Mouse (Mus musculus): Measurements from ENCODE around the gene Edf1. TPM values are rescaled to one million over a fixed set of nuclear protein-coding genes. Genes with fewer than 3 reads are reported as not detected.
"Not testable (repeated sequence)": the region's sequence is repeated elsewhere in the genome, so short reads cannot be mapped to it uniquely, and the experiment has no call there.

The Edf1 gene
- polyA plus RNA-seq, 1 experiment from 2014 or later: 190 TPM

DNA sequence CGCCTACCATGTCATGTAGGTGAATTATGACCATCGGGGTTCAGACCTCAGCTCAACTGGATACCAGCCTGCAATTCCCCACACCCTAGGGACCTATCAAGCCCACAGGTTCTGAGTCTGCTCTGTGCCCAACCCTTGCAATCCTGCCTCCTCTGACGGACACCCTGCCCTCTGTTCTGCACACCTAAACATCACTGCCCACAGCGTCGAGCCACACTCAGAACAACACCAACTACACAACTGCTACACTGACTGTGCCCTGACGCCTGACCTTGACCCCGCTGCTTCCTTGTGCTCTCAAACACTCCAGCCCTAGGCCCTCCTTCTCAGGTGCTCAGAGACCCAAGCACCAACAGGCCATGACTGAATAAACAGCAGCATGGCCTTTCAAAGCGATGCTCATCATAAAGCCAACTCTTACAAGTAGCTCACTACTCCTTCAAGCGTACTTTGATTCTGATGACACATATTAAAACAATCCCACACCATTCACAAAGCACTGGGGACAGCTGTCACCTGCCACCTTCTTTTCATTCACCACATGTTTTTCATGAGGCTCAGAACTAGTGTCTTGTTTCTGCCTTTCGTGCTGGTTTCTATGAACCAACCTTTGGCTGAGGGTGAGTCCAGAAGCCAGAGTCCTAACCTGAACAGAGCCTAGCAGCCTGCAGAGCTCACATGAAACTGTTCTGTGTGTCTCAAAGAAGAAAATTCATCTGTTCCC lies 15.8 kb upstream of the Edf1 start:
- Histone ChIP-seq H3K9me3 (replicated peaks; ENCODE audit: control insufficient read depth, low read length) (no peaks in the 10 kb centered on the region), H3K4me3 (ENCODE audit: low read depth, low read length) (no peak overlapping the region), H3K27me3 (ENCODE audit: control insufficient read depth, insufficient read depth, low read depth, low read length) (no peaks in the 10 kb centered on the region), H3K9ac (ENCODE audit: low read depth, low read length) (no peak overlapping the region), H3K36me3 (ENCODE audit: control insufficient read depth, insufficient read depth) (peaks cover 7% of the 10 kb centered on the region), H3K27ac (ENCODE audit: low read length) (no peak overlapping the region), H3K4me1 (ENCODE audit: control insufficient read depth, low read depth, low read length) (peaks cover 12% of the 10 kb centered on the region), H3K4me2 (ENCODE audit: low read depth, low read length) (no peak overlapping the region)
- 76% methylated on average over 10 of the region's 10 CpGs for WGBS (ENCODE audit: insufficient replicate concordance)
- no peak for ATAC-seq (ENCODE audit: low read depth)

GRCm38 (mm10) chr2:25545996-25546810 lies 11.4 kb upstream of the Edf1 start:
- peak; percentile 61 for ATAC-seq (ENCODE audit: low read depth)
- WGBS (ENCODE audit: insufficient replicate concordance): 4% methylated on average over 43 of the region's 43 CpGs
- peak overlapping the region; percentile 86 for H3K4me3 ChIP-seq (ENCODE audit: low read depth, low read length)

DNA sequence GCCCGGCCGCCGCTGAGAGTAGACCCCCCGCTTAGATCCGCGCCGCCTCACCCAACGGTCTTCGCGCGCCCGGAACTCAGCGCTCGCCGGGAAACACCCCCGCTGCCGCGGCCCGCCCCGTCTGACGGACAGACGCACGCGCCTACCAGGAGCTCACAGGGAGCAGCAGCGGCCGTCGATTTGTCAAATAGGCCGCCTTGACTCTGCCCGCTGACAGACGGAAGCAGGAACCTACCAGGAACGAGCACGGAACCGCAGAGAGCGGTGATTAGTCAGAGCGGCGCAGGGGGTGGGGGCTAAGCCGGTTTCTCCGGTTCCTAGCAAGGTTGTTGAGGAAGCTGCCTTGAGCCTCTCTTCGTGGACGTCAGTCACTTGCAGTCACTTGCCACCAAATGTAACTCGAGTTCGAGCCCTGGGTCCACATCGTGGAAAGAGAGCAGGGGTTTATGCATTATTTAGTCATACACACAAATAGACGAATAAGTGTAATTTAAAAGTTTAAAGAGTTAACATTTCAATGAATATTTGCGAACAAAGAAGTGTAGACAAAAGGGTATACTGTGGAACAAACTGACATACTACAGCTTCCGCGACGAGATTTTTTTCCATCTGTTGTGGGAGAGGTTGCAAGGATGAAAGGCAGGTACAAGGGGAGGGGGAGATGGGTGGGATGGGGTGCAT lies 10.7 kb upstream of the Edf1 start, which contains the start of gene Traf2:
Gene Traf2 (minus strand): TSS at position 130 of the 681 bp plus-strand sequence.
- H3K9ac ChIP-seq (ENCODE audit: low read depth, low read length): peak within 1 kb of the TSS; percentile 85
- H3K9me3 ChIP-seq (replicated peaks; ENCODE audit: control insufficient read depth, low read length): no peaks in the 10 kb centered on the region
- peak within 1 kb of the TSS; percentile 76 for H3K27ac ChIP-seq (ENCODE audit: low read length)
- WGBS (ENCODE audit: insufficient replicate concordance): 3% methylated on average over 48 of the region's 48 CpGs
- peak within 1 kb of the TSS; percentile 86 for H3K4me3 ChIP-seq (ENCODE audit: low read depth, low read length)
- H3K4me2 ChIP-seq (ENCODE audit: low read depth, low read length): peak within 1 kb of the TSS; percentile 83
- peaks cover 16% of the 10 kb centered on the region for H3K4me1 ChIP-seq (ENCODE audit: control insufficient read depth, low read depth, low read length)
- H3K27me3 ChIP-seq (ENCODE audit: control insufficient read depth, insufficient read depth, low read depth, low read length): no peaks in the 10 kb centered on the region
- H3K36me3 ChIP-seq (ENCODE audit: control insufficient read depth, insufficient read depth): no peaks in the 10 kb centered on the region; the same call in 1 of the 2 replicates
- peak; percentile 99 for ATAC-seq (ENCODE audit: low read depth)

More at GRCm38 (mm10) chr2:25545996-25546810, 11.4 kb upstream of the Edf1 start:
- H3K9ac ChIP-seq (ENCODE audit: low read depth, low read length): peak overlapping the region; percentile 85
- peaks cover 16% of the 10 kb centered on the region for H3K4me1 ChIP-seq (ENCODE audit: control insufficient read depth, low read depth, low read length)
- no peaks in the 10 kb centered on the region for H3K9me3 ChIP-seq (replicated peaks; ENCODE audit: control insufficient read depth, low read length)
- peak overlapping the region; percentile 83 for H3K4me2 ChIP-seq (ENCODE audit: low read depth, low read length)
- peak overlapping the region; percentile 76 for H3K27ac ChIP-seq (ENCODE audit: low read length)
- no peaks in the 10 kb centered on the region; the same call in 1 of the 2 replicates for H3K36me3 ChIP-seq (ENCODE audit: control insufficient read depth, insufficient read depth)
- H3K27me3 ChIP-seq (ENCODE audit: control insufficient read depth, insufficient read depth, low read depth, low read length): no peaks in the 10 kb centered on the region

GRCm38 (mm10) chr2:25549021-25549991 lies 8.3 kb upstream of the Edf1 start:
- no peak for ATAC-seq (ENCODE audit: low read depth)

GRCm38 (mm10) chr2:25551186-25551585 lies 6.5 kb upstream of the Edf1 start:
- WGBS (ENCODE audit: insufficient replicate concordance): 34% methylated on average over 5 of the region's 5 CpGs
- Histone ChIP-seq H3K4me3 (ENCODE audit: low read depth, low read length) (no peak overlapping the region), H3K9ac (ENCODE audit: low read depth, low read length) (no peak overlapping the region), H3K4me2 (ENCODE audit: low read depth, low read length) (no peak overlapping the region), H3K27ac (ENCODE audit: low read length) (no peak overlapping the region), H3K4me1 (ENCODE audit: control insufficient read depth, low read depth, low read length) (peaks cover 4% of the 10 kb centered on the region; the same call in 1 of the 2 replicates), H3K9me3 (replicated peaks; ENCODE audit: control insufficient read depth, low read length) (no peaks in the 10 kb centered on the region), H3K36me3 (ENCODE audit: control insufficient read depth, insufficient read depth) (no peaks in the 10 kb centered on the region), H3K27me3 (ENCODE audit: control insufficient read depth, insufficient read depth, low read depth, low read length) (no peaks in the 10 kb centered on the region)
- no peak for ATAC-seq (ENCODE audit: low read depth)

More at GRCm38 (mm10) chr2:25549021-25549991, 8.3 kb upstream of the Edf1 start:
- no peaks in the 10 kb centered on the region for H3K9me3 ChIP-seq (replicated peaks; ENCODE audit: control insufficient read depth, low read length)
- H3K4me3 ChIP-seq (ENCODE audit: low read depth, low read length): no peak overlapping the region
- no peaks in the 10 kb centered on the region for H3K27me3 ChIP-seq (ENCODE audit: control insufficient read depth, insufficient read depth, low read depth, low read length)
- H3K9ac ChIP-seq (ENCODE audit: low read depth, low read length): no peak overlapping the region
- WGBS (ENCODE audit: insufficient replicate concordance): 66% methylated on average over 9 of the region's 9 CpGs
- no peak overlapping the region for H3K27ac ChIP-seq (ENCODE audit: low read length)
- H3K36me3 ChIP-seq (ENCODE audit: control insufficient read depth, insufficient read depth): no peaks in the 10 kb centered on the region; the same call in 1 of the 2 replicates
- peaks cover 16% of the 10 kb centered on the region for H3K4me1 ChIP-seq (ENCODE audit: control insufficient read depth, low read depth, low read length)
- no peak overlapping the region for H3K4me2 ChIP-seq (ENCODE audit: low read depth, low read length)

DNA sequence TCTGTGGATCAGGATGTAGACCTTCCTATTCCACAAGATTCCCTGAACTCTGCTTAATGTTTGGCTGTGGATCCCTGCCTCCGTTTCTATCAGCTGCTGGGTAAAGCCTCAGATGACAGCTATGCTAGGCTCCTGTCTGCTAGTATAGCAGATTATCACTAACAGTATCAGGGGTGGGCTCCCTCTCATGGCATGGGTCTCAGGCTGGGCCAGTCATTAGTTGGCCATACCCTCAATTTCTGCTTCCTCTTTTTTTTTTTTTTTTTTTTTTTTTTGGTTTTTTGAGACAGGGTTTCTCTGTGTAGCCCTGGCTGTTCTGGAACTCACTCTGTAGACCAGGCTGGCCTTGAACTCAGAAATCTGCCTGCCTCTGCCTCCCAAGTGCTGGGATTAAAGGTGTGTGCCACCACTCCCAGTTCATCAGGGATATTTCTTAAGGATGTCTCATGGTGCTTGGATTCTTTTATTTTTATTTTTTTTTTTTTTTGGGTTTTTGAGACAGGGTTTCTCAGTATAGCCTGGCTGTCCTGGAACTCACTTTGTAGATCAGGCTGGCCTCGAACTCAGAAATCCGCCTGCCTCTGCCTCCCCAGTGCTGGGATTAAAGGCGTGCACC lies 4.4 kb upstream of the Edf1 start:
- not testable (repeated sequence) for H3K9ac ChIP-seq (ENCODE audit: low read depth, low read length); ATAC-seq (ENCODE audit: low read depth); H3K9me3 ChIP-seq (replicated peaks; ENCODE audit: control insufficient read depth, low read length); H3K4me1 ChIP-seq (ENCODE audit: control insufficient read depth, low read depth, low read length); H3K4me2 ChIP-seq (ENCODE audit: low read depth, low read length); H3K27me3 ChIP-seq (ENCODE audit: control insufficient read depth, insufficient read depth, low read depth, low read length); H3K27ac ChIP-seq (ENCODE audit: low read length); H3K4me3 ChIP-seq (ENCODE audit: low read depth, low read length); H3K36me3 ChIP-seq (ENCODE audit: control insufficient read depth, insufficient read depth)
- WGBS (ENCODE audit: insufficient replicate concordance): 62% methylated on average over 4 of the region's 4 CpGs

DNA sequence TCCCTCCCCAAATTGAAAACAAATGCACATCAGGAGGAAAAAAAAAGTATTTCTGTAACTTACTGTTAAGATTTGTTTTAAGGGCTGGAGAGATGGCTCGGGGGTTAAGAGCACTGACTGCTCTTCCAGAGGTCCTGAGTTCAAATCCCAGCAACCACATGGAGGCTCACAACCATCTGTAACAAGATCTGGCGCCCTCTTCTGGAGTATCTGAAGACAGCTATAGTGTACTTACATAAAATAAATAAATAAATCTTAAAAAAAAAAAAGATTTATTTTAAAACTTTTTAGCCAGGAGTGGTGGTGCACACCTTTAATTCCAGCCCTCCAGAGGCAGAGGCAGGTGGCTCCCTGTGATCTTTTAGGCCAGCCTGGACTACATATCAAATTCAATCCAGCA lies 2.2 kb upstream of the Edf1 start:
- not testable (repeated sequence) for H3K9me3 ChIP-seq (replicated peaks; ENCODE audit: control insufficient read depth, low read length); H3K4me2 ChIP-seq (ENCODE audit: low read depth, low read length); H3K9ac ChIP-seq (ENCODE audit: low read depth, low read length); H3K27ac ChIP-seq (ENCODE audit: low read length); H3K27me3 ChIP-seq (ENCODE audit: control insufficient read depth, insufficient read depth, low read depth, low read length); ATAC-seq (ENCODE audit: low read depth); H3K4me3 ChIP-seq (ENCODE audit: low read depth, low read length); H3K36me3 ChIP-seq (ENCODE audit: control insufficient read depth, insufficient read depth)
- WGBS (ENCODE audit: insufficient replicate concordance): 45% methylated on average over 2 of the region's 2 CpGs
- H3K4me1 ChIP-seq (ENCODE audit: control insufficient read depth, low read depth, low read length): peaks cover 22% of the 10 kb centered on the region

- no peak overlapping the region for H3K9ac ChIP-seq (ENCODE audit: low read depth, low read length)
- ATAC-seq (ENCODE audit: low read depth): no peak
- 56% methylated on average over 1 of the region's 1 CpGs for WGBS (ENCODE audit: insufficient replicate concordance)
Measured at GRCm38 (mm10) chr2:25556296-25556695, 1.4 kb upstream of the Edf1 start.

More at GRCm38 (mm10) chr2:25556296-25556695, 1.4 kb upstream of the Edf1 start:
- Histone ChIP-seq H3K4me2 (ENCODE audit: low read depth, low read length) (no peak overlapping the region), H3K36me3 (ENCODE audit: control insufficient read depth, insufficient read depth) (peaks cover 8% of the 10 kb centered on the region), H3K4me1 (ENCODE audit: control insufficient read depth, low read depth, low read length) (peaks cover 22% of the 10 kb centered on the region), H3K9me3 (replicated peaks; ENCODE audit: control insufficient read depth, low read length) (no peaks in the 10 kb centered on the region), H3K27me3 (ENCODE audit: control insufficient read depth, insufficient read depth, low read depth, low read length) (no peaks in the 10 kb centered on the region), H3K4me3 (ENCODE audit: low read depth, low read length) (no peak overlapping the region), H3K27ac (ENCODE audit: low read length) (no peak overlapping the region)
